Mouse (Mus musculus): ENCODE data around the gene Fbxw7.

Fbxw7 gene

DNA sequence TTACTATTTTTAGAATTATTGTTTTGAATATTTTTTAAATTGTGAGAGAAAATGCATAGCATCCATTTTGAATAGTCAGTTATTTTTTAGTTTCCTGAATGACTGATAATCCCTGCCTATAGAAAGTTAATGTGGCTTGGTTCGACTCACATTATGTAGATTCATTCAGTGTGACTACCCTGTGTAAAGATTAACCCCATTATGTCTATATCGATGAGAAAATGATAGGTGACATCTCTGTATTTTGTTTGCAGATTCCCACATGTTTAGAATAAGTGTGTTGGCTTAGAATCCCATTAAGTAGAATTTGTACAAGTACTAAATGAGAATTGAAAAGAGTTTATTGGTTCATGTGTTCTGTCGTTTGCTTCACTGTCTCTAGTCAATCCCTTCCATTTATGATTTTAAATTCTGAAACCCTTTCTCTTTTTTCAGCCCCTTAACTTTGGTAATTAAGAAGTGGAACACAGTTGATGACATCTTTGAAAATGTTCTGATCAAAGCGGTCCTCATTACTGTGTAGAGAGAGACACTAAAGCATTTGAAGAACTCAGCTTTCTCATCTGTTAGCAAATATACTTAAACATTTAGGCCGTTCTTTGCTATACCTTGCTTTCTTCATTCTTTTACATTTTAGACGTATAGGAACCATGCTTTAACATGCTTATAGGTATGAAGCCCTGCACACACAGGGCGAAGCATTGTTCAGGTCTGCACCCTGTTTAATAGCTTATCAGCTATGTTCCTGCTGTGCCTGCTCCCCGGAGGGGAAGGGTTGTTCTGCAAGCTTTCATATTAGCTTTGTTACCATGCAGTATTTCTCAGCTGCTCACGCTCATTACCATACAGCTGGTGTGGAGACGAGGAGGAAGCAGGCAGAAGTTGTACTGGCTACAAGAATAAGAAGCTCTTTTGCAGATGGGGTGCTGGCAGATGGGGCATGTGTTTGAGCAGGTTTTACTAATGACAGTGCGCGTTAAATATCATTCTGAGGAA, 122.6 kb downstream of the Fbxw7 start:
- in situ Hi-C loops (cut with MboI; ENCODE audit: low sequenced_read_pairs) = loop anchor here (25.0 kb wide), 1 partner anchor 625 kb away; the partner anchor contains the start of gene Gatb

GRCm38 (mm10) chr3:84944933-84945332, 129.9 kb downstream of the Fbxw7 start:
- in situ Hi-C loops (cut with MboI; ENCODE audit: low sequenced_read_pairs) = loop anchor here (25.0 kb wide), 1 partner anchor 617 kb away; the partner anchor contains the start of gene Gatb

DNA sequence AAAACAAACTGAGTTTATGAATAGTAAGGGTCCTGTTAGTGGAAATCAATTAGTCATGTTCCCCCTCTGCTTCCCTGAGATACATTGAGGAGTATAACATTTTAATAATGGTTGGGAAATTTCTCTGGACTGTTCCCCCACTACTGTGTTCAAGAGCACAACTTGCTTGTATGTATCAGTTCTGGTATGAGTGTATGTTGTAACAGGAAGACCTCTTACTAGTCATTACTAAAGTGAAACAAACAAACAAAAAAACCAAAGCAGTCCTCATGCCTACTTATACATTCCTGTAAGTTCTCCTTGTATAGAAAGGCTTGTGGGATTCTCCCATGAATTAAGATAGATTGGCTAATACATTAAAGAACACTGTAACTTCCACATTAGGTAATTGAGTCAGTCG, 131.3 kb downstream of the Fbxw7 start:
- in situ Hi-C loops (cut with MboI; ENCODE audit: low sequenced_read_pairs) = loop anchor here (25.0 kb wide), 1 partner anchor 616 kb away; the partner anchor contains the start of gene Gatb

- in situ Hi-C loops (cut with MboI; ENCODE audit: low sequenced_read_pairs) = loop anchor here (25.0 kb wide), 1 partner anchor 613 kb away; the partner anchor contains the start of gene Gatb
Observed at GRCm38 (mm10) chr3:84949387-84949786, 134.3 kb downstream of the Fbxw7 start.

- in situ Hi-C loops (cut with MboI; ENCODE audit: low sequenced_read_pairs) = no loop called here
Observed at GRCm38 (mm10) chr3:84951698-84952097, 136.6 kb downstream of the Fbxw7 start.

DNA sequence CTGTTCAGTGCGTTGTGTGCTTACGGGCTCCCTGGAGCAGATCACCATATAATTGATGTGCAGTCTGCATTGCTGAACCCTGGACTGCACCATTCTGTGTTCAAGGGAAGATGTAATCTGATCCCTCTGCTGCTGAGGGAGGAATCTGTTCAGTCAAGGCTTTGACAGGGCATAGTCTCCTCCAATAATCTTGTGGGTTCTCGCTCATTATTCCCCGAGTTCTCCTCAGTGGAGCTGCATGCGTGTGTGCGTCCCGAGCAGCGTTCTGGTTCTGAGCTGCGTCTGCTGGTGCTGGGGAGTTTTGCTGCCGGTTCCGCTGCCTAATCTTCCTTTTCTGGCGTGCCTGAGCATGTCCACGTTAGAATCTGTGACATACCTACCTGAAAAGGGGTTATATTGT, 137.1 kb downstream of the Fbxw7 start:
- in situ Hi-C loops (cut with MboI; ENCODE audit: low sequenced_read_pairs) = no loop called here

DNA sequence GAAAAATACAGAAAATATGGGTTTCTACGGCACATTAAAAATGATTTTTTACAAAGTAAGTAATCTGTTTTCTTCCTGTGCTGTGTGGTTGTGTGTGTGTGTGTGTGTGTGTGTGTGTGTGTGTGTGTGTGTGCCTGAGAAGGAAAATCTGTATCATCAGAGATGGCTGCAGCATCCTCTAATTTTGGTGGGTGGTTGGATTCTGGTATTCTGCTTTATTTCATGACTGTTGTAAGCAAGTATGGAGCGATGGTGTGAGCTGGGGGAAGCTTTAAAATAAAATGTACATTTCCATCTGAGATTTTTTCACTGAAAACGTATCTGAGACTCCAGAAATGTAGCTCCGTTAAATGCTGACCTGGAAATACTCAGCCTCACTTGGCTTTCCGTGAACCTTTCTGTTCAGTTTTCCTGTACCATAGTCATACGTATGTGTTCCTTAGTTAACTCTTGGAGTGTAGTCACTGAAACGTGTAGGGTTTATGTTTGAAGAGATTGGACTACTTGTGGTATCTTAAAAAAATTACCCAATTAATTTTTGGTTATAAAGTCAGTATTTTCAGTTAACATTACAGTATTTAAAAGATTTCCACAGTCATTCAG, 137.6 kb downstream of the Fbxw7 start:
- in situ Hi-C loops (cut with MboI; ENCODE audit: low sequenced_read_pairs) = no loop called here

DNA sequence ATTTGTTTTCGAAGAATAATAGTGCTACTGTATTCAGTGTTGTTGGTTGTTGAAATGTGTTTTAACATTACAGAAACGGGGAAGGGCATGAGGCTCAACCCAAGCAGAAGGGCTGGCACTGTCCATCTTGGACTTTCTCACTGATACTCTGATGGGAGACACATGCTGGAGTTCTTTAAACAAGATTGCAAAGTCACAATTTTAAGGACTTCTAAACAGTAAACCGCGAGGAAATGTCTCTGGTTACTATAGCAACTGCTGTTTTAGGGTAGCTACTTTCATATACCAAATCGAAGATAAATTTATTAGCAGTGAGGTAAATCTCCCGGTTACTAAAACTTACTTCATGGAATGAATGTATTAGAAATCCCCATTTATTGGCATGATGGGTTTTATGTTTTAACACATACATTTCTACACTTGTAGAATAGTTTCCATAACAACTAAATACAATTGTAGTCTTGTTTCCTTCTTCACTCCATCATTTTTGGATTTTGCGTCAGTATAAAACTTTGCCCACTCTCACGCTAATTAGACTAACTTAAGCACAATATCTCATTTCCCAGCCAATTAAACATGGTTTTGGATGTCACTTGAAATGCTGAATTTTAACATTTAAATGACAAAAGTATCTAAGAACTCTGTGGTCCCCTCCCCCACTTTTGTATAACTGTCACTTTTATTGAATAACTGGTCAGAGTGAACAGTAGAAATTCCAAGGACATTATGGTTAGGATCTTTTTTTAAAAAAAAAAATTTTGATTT, 140.1 kb downstream of the Fbxw7 start:
- in situ Hi-C loops (cut with MboI; ENCODE audit: low sequenced_read_pairs) = no loop called here

DNA sequence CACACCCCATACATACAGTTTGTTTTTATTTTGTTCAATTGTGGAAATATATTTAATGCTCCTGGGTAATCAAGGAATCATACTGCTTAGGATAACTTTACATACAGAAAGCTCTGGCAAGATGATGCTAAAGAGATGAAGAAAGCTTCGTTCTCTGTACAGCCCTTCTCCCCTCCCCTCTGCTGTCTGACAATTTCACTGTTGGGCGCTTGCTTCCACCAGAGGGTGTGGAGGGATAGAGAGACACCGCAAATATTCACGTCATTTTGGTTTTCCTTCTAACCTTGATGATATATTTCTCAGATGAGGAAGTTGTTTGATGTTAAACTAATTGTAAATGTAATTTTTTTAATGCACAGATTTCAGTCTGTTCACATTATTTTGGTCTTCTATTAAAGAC, 140.8 kb downstream of the Fbxw7 start:
- in situ Hi-C loops (cut with MboI; ENCODE audit: low sequenced_read_pairs) = no loop called here

DNA sequence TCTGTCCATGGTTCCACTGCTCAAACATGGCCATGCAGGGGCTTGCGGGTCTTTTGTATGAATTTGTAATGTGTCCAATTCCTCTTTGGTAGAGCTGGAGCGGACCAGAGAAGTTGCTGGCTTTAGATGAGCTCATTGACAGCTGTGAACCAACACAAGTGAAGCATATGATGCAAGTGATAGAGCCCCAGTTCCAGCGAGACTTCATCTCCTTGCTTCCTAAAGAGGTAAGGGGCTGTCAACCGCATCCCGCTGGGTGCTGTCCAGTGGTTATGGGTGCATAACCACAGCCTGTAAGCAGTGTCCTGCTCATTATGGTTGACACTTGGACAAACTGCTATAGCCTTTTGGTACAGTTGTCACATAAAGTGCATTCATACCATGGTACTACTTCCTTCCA, 150.1 kb downstream of the Fbxw7 start:
- in situ Hi-C loops (cut with MboI; ENCODE audit: low sequenced_read_pairs) = no loop called here

DNA sequence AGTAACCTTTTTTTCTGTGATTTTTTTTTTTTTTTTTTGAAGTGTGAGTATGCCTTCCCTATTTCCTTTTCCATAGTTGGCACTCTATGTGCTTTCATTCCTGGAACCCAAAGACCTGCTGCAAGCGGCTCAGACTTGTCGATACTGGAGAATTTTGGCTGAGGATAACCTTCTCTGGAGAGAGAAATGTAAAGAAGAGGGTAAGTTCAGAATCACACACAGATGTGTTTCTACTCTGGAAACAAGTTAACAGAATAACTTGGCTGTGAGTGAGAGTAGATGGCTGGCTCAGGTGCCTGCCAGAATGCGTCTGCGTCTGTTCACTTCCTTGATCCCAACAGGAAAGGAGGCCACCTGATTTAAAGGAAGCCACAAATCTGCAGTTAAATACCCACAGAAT, 152.3 kb downstream of the Fbxw7 start:
- in situ Hi-C loops (cut with MboI; ENCODE audit: low sequenced_read_pairs) = no loop called here

DNA sequence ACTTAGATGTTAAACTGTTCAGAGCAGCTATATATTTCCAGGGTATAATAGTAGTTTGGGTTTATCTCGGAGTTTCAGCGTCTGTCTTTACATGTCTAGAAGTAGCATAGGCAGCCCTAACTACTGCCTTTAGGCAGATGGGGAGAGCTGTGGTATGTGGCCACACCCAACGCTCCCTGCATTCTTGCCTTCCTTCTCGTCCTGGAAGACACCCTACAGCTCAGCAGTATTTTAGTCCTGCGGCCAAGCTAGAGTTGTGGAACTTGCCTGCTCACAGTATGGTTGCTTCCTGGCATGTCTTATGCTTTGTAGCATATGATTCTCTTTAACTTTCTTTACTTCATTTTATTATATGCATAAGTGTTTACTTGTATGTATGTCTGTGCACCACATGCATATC, 156.5 kb downstream of the Fbxw7 start:
- in situ Hi-C loops (cut with MboI; ENCODE audit: low sequenced_read_pairs) = no loop called here

DNA sequence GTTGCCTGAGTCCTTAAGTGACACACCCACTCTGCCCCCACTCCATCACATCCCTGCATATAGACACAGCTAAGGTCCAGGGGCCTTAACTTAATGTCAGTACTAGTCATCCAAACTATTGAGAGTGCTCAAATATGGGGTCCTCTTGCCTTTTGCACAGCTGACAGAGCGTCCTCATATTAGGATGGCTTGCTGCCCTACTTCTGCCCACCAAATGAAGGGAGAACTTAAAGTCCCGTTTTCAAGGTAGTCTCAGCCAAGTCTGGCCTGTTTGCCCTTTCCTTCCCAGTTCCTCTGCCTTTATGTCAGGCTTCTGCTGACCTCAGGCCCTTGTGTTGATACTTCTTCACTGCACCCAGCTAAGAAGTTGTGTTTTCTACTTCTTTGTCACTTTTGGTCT, 157.8 kb downstream of the Fbxw7 start:
- in situ Hi-C loops (cut with MboI; ENCODE audit: low sequenced_read_pairs) = no loop called here

DNA sequence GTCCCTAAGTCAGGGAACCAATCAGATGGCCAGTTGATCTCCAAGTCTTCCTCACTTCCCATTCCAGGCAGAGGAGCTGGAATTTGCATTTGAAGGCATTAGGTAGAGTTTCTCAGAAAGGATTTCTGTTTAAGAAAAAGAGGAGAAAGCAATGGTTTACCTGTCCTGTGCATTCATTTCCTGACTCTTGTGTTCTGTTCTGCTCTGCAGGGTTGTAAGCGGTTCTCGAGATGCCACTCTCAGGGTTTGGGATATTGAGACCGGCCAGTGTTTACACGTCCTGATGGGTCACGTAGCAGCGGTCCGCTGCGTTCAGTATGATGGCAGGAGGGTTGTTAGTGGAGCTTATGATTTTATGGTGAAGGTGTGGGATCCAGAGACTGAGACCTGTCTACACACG, 159.1 kb downstream of the Fbxw7 start:
- in situ Hi-C loops (cut with MboI; ENCODE audit: low sequenced_read_pairs) = no loop called here

DNA sequence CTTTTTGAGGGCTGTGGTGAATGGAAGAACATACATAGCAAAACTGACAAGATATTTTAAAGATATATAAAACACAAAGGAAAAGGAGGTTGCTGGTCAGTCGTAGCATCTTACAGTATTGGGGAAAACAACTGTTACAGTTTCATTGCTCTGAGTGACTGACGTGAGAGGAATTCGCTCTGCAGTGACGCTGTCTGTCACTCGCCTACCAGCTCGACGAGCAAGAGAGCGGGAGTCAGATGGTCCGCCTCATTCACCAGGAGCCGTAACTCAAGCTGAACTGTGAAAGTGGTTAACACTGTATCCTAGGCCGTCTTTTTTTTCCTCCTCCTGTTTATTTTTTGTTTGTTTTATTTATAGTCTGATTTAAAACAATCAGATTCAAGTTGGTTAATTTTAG, 163.6 kb downstream of the Fbxw7 start:
- in situ Hi-C loops (cut with MboI; ENCODE audit: low sequenced_read_pairs) = no loop called here

DNA sequence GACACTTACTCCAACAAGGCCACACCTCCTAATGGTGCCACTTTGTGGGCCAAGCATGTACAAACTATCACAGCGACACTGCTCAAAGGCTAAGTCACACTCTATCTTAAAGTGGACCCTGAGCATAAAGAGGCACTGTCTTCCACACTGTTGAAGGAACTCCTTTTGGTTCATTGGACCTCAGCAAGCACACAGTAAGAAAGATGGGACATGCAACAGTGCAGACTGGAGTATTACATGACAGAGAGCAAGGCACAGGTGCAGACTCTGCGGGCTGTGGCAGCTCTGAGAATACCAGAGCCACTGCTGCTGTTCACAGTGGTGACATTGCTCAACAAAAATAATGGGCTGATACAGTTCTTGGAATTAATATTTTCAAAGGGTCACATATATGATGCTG, 165.1 kb downstream of the Fbxw7 start:
- in situ Hi-C loops (cut with MboI; ENCODE audit: low sequenced_read_pairs) = no loop called here

GRCm38 (mm10) chr3:84982688-84983087, 167.6 kb downstream of the Fbxw7 start:
- in situ Hi-C loops (cut with MboI; ENCODE audit: low sequenced_read_pairs) = no loop called here

- in situ Hi-C loops (cut with MboI; ENCODE audit: low sequenced_read_pairs) = no loop called here
Observed at GRCm38 (mm10) chr3:84985121-84985625, 170.1 kb downstream of the Fbxw7 start.

DNA sequence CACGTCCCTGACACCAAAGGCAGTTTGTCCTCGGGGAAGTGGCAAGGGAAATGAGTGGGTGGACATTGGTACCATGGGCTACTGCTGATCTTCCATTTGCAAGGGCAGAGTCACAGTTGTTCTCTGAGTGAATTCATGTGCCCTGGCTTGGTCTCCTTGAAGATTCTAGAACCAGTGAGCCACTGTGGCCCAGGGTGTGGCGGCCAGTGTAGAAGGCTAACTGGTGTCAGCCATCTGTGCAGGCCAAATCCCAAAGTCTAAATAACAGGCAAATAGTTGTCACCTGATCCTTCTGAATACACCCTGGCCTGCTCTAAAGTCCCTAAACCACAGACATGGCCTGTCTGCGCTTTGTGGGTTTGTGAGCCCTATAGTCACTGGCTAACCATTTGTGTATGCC, 173.8 kb downstream of the Fbxw7 start:
- in situ Hi-C loops (cut with MboI; ENCODE audit: low sequenced_read_pairs) = no loop called here

DNA sequence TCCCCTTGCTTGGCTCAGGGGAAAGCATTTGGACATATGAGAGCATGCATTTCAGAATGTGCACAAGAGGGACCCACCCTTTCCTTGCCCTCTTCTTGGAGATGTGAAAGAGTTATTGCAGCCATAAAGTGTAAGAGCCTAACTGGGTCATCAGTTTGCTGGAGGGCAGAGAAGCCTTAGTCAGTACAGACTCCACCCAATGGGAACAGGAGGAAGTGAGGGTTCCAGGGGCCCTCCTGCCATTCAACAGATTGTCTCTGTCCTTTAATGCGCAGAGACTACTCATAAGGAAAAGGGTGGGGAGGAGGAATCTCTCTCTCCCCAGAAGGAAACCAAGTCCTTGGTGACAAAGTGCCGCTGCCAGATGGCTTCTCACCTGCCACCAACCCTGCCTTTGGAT, 190.2 kb downstream of the Fbxw7 start:
- in situ Hi-C loops (cut with MboI; ENCODE audit: low sequenced_read_pairs) = no loop called here

DNA sequence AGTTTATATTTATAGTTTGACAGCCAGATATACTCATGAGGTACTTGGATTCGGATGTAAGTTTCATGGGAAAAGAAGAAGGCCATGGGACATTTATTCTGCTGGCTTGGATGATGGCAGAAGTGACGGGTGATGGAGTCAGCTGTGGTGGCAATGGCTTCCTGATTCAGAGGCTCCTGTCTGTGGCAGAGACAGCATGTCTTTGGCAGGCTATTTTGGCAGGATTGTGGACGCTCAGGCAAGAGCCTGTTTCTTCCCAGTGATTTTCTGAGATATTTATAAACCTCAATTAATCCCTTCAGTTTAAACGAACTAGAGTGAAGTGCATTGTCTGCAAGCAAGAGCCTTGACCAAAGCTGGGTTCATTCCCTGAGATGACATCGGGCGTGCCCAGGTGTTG, 197.8 kb downstream of the Fbxw7 start:
- in situ Hi-C loops (cut with MboI; ENCODE audit: low sequenced_read_pairs) = no loop called here

All from CH12F3 (cell line).